12 mouse cellular contexts compared by ENCODE assay signal in genomic region chr3:127627956-127628310, GRCm38 (mm10). TPM values are rescaled to one million over a fixed set of nuclear protein-coding genes. Genes with fewer than 3 reads are reported as not detected.
DNase-seq lines count a peak whose midpoint lies in the region; ATAC-seq and TF ChIP-seq lines count a peak whose summit lies in the region.
"Had no signal": no experiment of that assay in that cellular context is flagged by ENCODE, and none has a peak within 500 bp of the region (broad histone marks: within the 10 kb centered on the region; RNA-seq: fewer than 3 reads in every experiment).

No protein-coding gene starts in this region.

- TF ChIP-seq CTCF in intestine, postnatal 0 days (IDR thresholded peaks at IDR 0.05; ENCODE audit: low read depth), result no peak

- H3K4me1 ChIP-seq in intestine, postnatal 0 days (replicated peaks; ENCODE audit: control insufficient read depth, insufficient read depth, low read length), result peaks cover 3% of the 10 kb centered on the region; the same call in 1 of the 2 replicates
- H3K4me1 ChIP-seq in intestine, embryonic 15.5 days (replicated peaks), result peaks cover 24% of the 10 kb centered on the region
- peaks cover 7% of the 10 kb centered on the region; the same call in 1 of the 2 replicates for H3K4me1 ChIP-seq in embryonic facial prominence, embryonic 12.5 days
- H3K4me1 ChIP-seq in hindbrain, embryonic 11.5 days (replicated peaks; ENCODE audit: control insufficient read depth, insufficient read depth, low read length), result peaks cover 7% of the 10 kb centered on the region; the same call in 1 of the 2 replicates
- peaks cover 45% of the 10 kb centered on the region for H3K4me1 ChIP-seq in midbrain, embryonic 15.5 days

- no peak overlapping the region for H3K4me3 ChIP-seq in intestine, postnatal 0 days (ENCODE audit: low read depth, low read length)
- no peak overlapping the region for H3K4me3 ChIP-seq in intestine, embryonic 15.5 days (replicated peaks)
- H3K4me3 ChIP-seq in embryonic facial prominence, embryonic 12.5 days, result 0 out of 2 replicates have a peak overlapping the region, but pooled peaks have one; percentile 5
- no peak overlapping the region for H3K4me3 ChIP-seq in hindbrain, embryonic 11.5 days (ENCODE audit: low read depth, low read length)
- H3K4me3 ChIP-seq in midbrain, embryonic 15.5 days, result no peak overlapping the region
- H3K4me3 ChIP-seq: left cerebral cortex, adult 2 months; myocyte had no signal

- H3K9ac ChIP-seq in intestine, postnatal 0 days (ENCODE audit: low read depth, low read length), result no peak overlapping the region
- H3K9ac ChIP-seq in intestine, embryonic 15.5 days, result no peak overlapping the region
- no peak overlapping the region for H3K9ac ChIP-seq in embryonic facial prominence, embryonic 12.5 days
- H3K9ac ChIP-seq in hindbrain, embryonic 11.5 days (ENCODE audit: low read depth, low read length), result no peak overlapping the region
- H3K9ac ChIP-seq in midbrain, embryonic 15.5 days, result no peak overlapping the region

- H3K9me3 ChIP-seq in intestine, postnatal 0 days (ENCODE audit: control insufficient read depth), result no peaks in the 10 kb centered on the region
- H3K9me3 ChIP-seq in intestine, embryonic 15.5 days, result no peaks in the 10 kb centered on the region
- no peaks in the 10 kb centered on the region for H3K9me3 ChIP-seq in embryonic facial prominence, embryonic 12.5 days
- no peaks in the 10 kb centered on the region for H3K9me3 ChIP-seq in hindbrain, embryonic 11.5 days (ENCODE audit: control insufficient read depth, low read length)
- no peaks in the 10 kb centered on the region for H3K9me3 ChIP-seq in midbrain, embryonic 15.5 days

- DNase-seq in hindbrain, embryonic 11.5 days (ENCODE audit: low spot score), result no peak
- DNase-seq in frontal cortex, postnatal 14 days (ENCODE audit: low spot score in 2 of 2), result no peak
- no peak for DNase-seq in frontal cortex, adult 2 months (ENCODE audit: extremely low spot score in 1 of 2, low spot score in 1 of 2)
- no peak for DNase-seq in layer of hippocampus, postnatal 25 days (ENCODE audit: extremely low spot score in 1 of 2, low spot score in 1 of 2)
- DNase-seq: gastrocnemius, postnatal 25 days; lung, adult 18-20 months had no signal

- no peaks in the 10 kb centered on the region for H3K36me3 ChIP-seq in intestine, postnatal 0 days (ENCODE audit: control insufficient read depth, insufficient read depth)
- H3K36me3 ChIP-seq in intestine, embryonic 15.5 days, result no peaks in the 10 kb centered on the region
- H3K36me3 ChIP-seq in embryonic facial prominence, embryonic 12.5 days, result no peaks in the 10 kb centered on the region
- no peaks in the 10 kb centered on the region for H3K36me3 ChIP-seq in hindbrain, embryonic 11.5 days (ENCODE audit: control insufficient read depth, insufficient read depth, low read length)
- H3K36me3 ChIP-seq in midbrain, embryonic 15.5 days (replicated peaks), result no peaks in the 10 kb centered on the region

- ATAC-seq in intestine, postnatal 0 days, result 0 out of 2 replicates have a peak, but pooled peaks have one; percentile 16
- no peak for ATAC-seq in intestine, embryonic 15.5 days
- no peak for ATAC-seq in embryonic facial prominence, embryonic 12.5 days (ENCODE audit: insufficient number of reproducible peaks, insufficient read depth, low FRiP score, low TSS enrichment)
- no peak for ATAC-seq in hindbrain, embryonic 11.5 days (ENCODE audit: low FRiP score)
- no peak for ATAC-seq in midbrain, embryonic 15.5 days (replicated peaks)

- 3% methylated on average over 9 of the region's 9 CpGs for WGBS in intestine, postnatal 0 days
- WGBS in intestine, embryonic 15.5 days, result 0% methylated on average over 9 of the region's 9 CpGs
- WGBS in embryonic facial prominence, embryonic 12.5 days, result 0% methylated on average over 9 of the region's 9 CpGs
- WGBS in hindbrain, embryonic 11.5 days, result under 1% methylated on average over 9 of the region's 9 CpGs
- WGBS in midbrain, embryonic 15.5 days, result 0% methylated on average over 9 of the region's 9 CpGs

- H3K27ac ChIP-seq in intestine, postnatal 0 days (ENCODE audit: low read depth, low read length), result no peak overlapping the region
- H3K27ac ChIP-seq in intestine, embryonic 15.5 days, result no peak overlapping the region
- H3K27ac ChIP-seq in embryonic facial prominence, embryonic 12.5 days, result no peak overlapping the region
- H3K27ac ChIP-seq in hindbrain, embryonic 11.5 days (ENCODE audit: low read depth, low read length), result peak overlapping the region; percentile 1; the same call in 1 of the 2 replicates
- H3K27ac ChIP-seq in midbrain, embryonic 15.5 days, result no peak overlapping the region
- H3K27ac ChIP-seq: left cerebral cortex, adult 2 months had no signal

- H3K27me3 ChIP-seq in intestine, postnatal 0 days (replicated peaks; ENCODE audit: control insufficient read depth, insufficient read depth, low read length), result peaks cover 86% of the 10 kb centered on the region
- peaks cover 72% of the 10 kb centered on the region for H3K27me3 ChIP-seq in intestine, embryonic 15.5 days (replicated peaks)
- H3K27me3 ChIP-seq in embryonic facial prominence, embryonic 12.5 days, result peaks cover 82% of the 10 kb centered on the region
- H3K27me3 ChIP-seq in hindbrain, embryonic 11.5 days (ENCODE audit: control insufficient read depth, insufficient read depth, low read length), result peaks cover 38% of the 10 kb centered on the region
- peaks cover 62% of the 10 kb centered on the region for H3K27me3 ChIP-seq in midbrain, embryonic 15.5 days (replicated peaks)

- no peak overlapping the region; the same call in 1 of the 2 replicates for H3K4me2 ChIP-seq in intestine, postnatal 0 days (replicated peaks; ENCODE audit: low read depth)
- H3K4me2 ChIP-seq in intestine, embryonic 15.5 days (replicated peaks), result no peak overlapping the region
- H3K4me2 ChIP-seq in embryonic facial prominence, embryonic 12.5 days (replicated peaks), result peak overlapping the region; percentile 19; the same call in 1 of the 2 replicates
- peak overlapping the region; percentile 24 for H3K4me2 ChIP-seq in hindbrain, embryonic 11.5 days (replicated peaks; ENCODE audit: low read depth, low read length)
- H3K4me2 ChIP-seq in midbrain, embryonic 15.5 days, result peak overlapping the region; percentile 32; the same call in 1 of the 2 replicates

RNA-seq across cellular contexts. Expression of gene Neurog2, which starts 5.0 kb away (rescaled TPM):
- polyA plus RNA-seq in intestine, postnatal 0 days (2015; fragmentation: Nextera tagmentation; extraction: Ambion mirVana), result not detected in 2 replicates
- polyA plus RNA-seq in intestine, embryonic 15.5 days (2015; fragmentation: Nextera tagmentation; extraction: Ambion mirVana), result 0.19 TPM in 1 of 2 replicates, not detected in the other
- polyA plus RNA-seq in embryonic facial prominence, embryonic 12.5 days (2016; fragmentation: Nextera tagmentation; extraction: Ambion mirVana), result 3.9 and 5.2 TPM in 2 replicates
- polyA plus RNA-seq in hindbrain, embryonic 11.5 days (2014; fragmentation: Nextera tagmentation; extraction: Ambion mirVana), result 45.1 and 47.1 TPM in 2 replicates
- polyA plus RNA-seq in midbrain, embryonic 15.5 days (2015; fragmentation: Nextera tagmentation; extraction: Ambion mirVana), result 15.1 and 16.5 TPM in 2 replicates
- polyA plus RNA-seq in frontal cortex, adult 2 months (2012; rRNA removed), result 0.62 and 1.1 TPM in 2 replicates
- 1 to 10 TPM; 1.7 TPM for total RNA-seq in layer of hippocampus, postnatal 25 days (2021)
- total RNA-seq: gastrocnemius, postnatal 25 days had no signal
- polyA plus RNA-seq: myocyte had no signal

Comparison
In these comparisons a context has a peak if more than half of its experiments do, and no peak if none do; other contexts are left out.
1. H3K4me2 ChIP-seq: peak in embryonic facial prominence, embryonic 12.5 days (single experiment), hindbrain, embryonic 11.5 days (single experiment) and midbrain, embryonic 15.5 days (single experiment); none in intestine, postnatal 0 days (single experiment) and intestine, embryonic 15.5 days (single experiment).